Mouse (Mus musculus) hindbrain, embryonic 15.5 days (tissue): ENCODE results near the gene Tunar. TPM values are rescaled to one million over a fixed set of nuclear protein-coding genes. Genes with fewer than 3 reads are reported as not detected.

Experiments
- ATAC-seq: fragments of 200-750 bp; cut with Nextera tagmentation; 2 replicates; pipeline ENCODE4 v1.8.0; 2017; ENCODE audit warnings: low read depth, moderate number of reproducible peaks, moderate TSS enrichment; ENCODE audit not compliant: low FRiP score
- H3K27ac ChIP-seq: fragments of 300-500 bp; sonication (generic); replicated peaks from 2 replicates; pipeline ENCODE4 v1.5.1; 2015; ENCODE audit warnings: mild to moderate bottlenecking, inconsistent platforms
- H3K27me3 ChIP-seq: fragments of 300-500 bp; sonication (generic); 2 replicates; pipeline ENCODE4 v1.6.1; 2015; ENCODE audit warnings: control low read depth, inconsistent platforms
- H3K36me3 ChIP-seq: fragments of 300-500 bp; sonication (generic); 2 replicates; pipeline ENCODE4 v1.6.1; 2015; ENCODE audit warnings: control low read depth, inconsistent platforms
- H3K4me1 ChIP-seq: fragments of 300-500 bp; sonication (generic); replicated peaks from 2 replicates; pipeline ENCODE4 v1.6.1; 2015; ENCODE audit warnings: control low read depth, inconsistent platforms
- H3K4me2 ChIP-seq: fragments of 300-500 bp; sonication (generic); 2 replicates; pipeline ENCODE4 v1.6.1; 2015; ENCODE audit warnings: moderate library complexity, mild to moderate bottlenecking, inconsistent platforms
- H3K4me3 ChIP-seq: fragments of 300-500 bp; sonication (generic); 2 replicates; pipeline ENCODE4 v1.5.1; 2015; ENCODE audit warnings: mild to moderate bottlenecking, inconsistent platforms
- H3K9ac ChIP-seq: fragments of 300-500 bp; sonication (generic); 2 replicates; pipeline ENCODE4 v1.6.1; 2015; ENCODE audit warnings: inconsistent platforms
- H3K9me3 ChIP-seq: fragments of 300-500 bp; sonication (generic); 2 replicates; pipeline ENCODE4 v1.6.1; 2016; ENCODE audit warnings: control low read depth, inconsistent platforms
- WGBS: fragments of 180-500 bp; shearing (Covaris S2); methylation state at CpG from one replicate; pipeline ENCODE4 v1.1.7; 2015; 5-methylcytosine and 5-hydroxymethylcytosine counted together
- polyA plus RNA-seq: library from polyadenylated mRNA; unstranded; fragments of >200 nt; fragmentation: Nextera tagmentation; extraction: Ambion mirVana; gene quantifications from 2 replicates; pipeline ENCODE4 v1.2.1, GENCODE M21; 2015

Tunar gene
- polyA plus RNA-seq: 20.4 and 24.5 TPM in 2 replicates

GRCm38 (mm10) chr12:105333570-105333969 is at the start of gene Tunar:
TSS of gene Tunar (plus strand) at chr12:105333870.
- no peaks in the 10 kb centered on the region for H3K27me3 ChIP-seq
- no peaks in the 10 kb centered on the region for H3K36me3 ChIP-seq
- no peak within 1 kb of the TSS for H3K4me2 ChIP-seq
- WGBS: 93% methylated on average over 2 of the region's 2 CpGs
- no peak within 1 kb of the TSS for H3K27ac ChIP-seq
- no peak for ATAC-seq
- no peak within 1 kb of the TSS for H3K4me3 ChIP-seq
- no peak within 1 kb of the TSS for H3K9ac ChIP-seq
- peaks cover 34% of the 10 kb centered on the region for H3K4me1 ChIP-seq
- no peaks in the 10 kb centered on the region for H3K9me3 ChIP-seq

DNA sequence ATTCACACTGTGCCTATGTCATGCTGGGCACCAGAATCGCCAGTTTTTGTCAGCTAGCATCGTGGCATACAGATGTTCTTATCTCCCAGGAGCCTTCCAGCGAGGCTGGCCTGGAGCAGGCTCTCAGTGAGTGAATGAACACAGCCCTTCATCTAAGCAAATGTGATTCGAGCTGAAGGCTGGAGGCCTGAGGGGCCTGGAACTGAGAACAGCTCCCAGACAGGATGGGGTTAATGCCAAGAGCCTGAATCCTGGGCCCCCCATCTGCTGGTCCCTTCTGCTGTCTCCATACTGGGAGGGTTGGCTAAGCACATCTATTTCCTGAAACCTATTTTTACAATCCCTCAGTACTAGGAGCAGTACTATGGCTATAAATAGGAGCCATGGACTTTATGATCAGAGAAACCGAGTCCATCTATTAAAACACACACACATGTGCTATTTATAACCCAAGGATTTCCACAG is 21.1 kb upstream of the Tunar start:
- no peak overlapping the region for H3K9ac ChIP-seq
- H3K4me2 ChIP-seq: no peak overlapping the region
- H3K4me3 ChIP-seq: no peak overlapping the region

DNA sequence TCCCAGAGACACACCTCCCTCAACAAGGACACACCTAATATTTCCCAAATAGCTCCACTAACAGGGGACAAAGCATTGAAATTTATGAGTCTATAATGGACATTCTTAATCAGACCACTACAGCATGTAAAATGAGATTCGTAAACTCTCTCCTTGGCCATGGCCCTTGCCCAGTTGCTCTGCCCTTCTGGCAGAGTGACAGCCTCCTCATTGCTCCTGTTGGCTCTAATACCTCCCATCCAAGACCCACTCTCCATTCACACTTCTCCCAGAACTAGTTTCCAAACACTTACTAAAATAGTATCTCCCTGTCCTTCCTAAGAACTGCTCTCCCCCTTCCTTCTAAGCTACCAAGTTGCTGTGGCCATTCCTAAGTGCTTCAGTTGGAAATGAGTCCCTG is 19.3 kb upstream of the Tunar start:
- no peak overlapping the region for H3K4me3 ChIP-seq
- 94% methylated on average over 1 of the region's 1 CpGs for WGBS
- no peak overlapping the region for H3K9ac ChIP-seq
- no peaks in the 10 kb centered on the region for H3K36me3 ChIP-seq
- no peak overlapping the region for H3K4me2 ChIP-seq
- 0 out of 2 replicates have a peak, but pooled peaks cover 5% of the 10 kb centered on the region for H3K4me1 ChIP-seq
- no peak for ATAC-seq
- H3K27ac ChIP-seq: no peak overlapping the region
- no peaks in the 10 kb centered on the region for H3K27me3 ChIP-seq
- H3K9me3 ChIP-seq: no peaks in the 10 kb centered on the region

More for the DNA sequence above, 21.1 kb upstream of the Tunar start:
- ATAC-seq: no peak
- Histone ChIP-seq H3K4me1 (0 out of 2 replicates have a peak, but pooled peaks cover 5% of the 10 kb centered on the region), H3K27ac (0 out of 2 replicates have a peak overlapping the region, but pooled peaks have one; percentile 17), H3K9me3 (no peaks in the 10 kb centered on the region), H3K36me3 (no peaks in the 10 kb centered on the region), H3K27me3 (no peaks in the 10 kb centered on the region)
- 59% methylated on average over 5 of the region's 5 CpGs for WGBS

DNA sequence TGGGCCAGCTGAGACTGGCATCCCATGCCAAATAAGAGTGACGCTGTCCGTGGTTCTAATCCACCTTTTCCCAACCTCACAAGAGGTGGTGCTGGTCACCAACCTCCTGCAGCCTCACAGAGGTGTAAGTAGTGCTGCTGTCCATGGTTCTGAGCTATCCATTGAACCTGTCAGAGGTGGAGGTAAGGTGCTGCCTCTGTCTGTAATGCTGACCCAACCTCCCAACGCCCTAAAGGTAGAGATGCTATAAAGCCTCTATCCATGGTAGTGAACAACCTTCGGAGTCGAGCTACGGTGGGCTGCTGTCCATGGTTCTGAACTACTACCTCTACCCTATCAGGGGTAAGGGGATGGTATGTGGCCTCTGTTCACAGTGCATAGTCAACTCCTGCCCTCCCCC is 11.5 kb upstream of the Tunar start:
- Histone ChIP-seq H3K4me2 (no peak overlapping the region), H3K27me3 (no peaks in the 10 kb centered on the region), H3K27ac (no peak overlapping the region), H3K36me3 (no peaks in the 10 kb centered on the region), H3K4me3 (no peak overlapping the region), H3K9me3 (no peaks in the 10 kb centered on the region), H3K4me1 (no peaks in the 10 kb centered on the region), H3K9ac (no peak overlapping the region)
- no peak for ATAC-seq
- WGBS: 27% methylated on average over 6 of the region's 6 CpGs

DNA sequence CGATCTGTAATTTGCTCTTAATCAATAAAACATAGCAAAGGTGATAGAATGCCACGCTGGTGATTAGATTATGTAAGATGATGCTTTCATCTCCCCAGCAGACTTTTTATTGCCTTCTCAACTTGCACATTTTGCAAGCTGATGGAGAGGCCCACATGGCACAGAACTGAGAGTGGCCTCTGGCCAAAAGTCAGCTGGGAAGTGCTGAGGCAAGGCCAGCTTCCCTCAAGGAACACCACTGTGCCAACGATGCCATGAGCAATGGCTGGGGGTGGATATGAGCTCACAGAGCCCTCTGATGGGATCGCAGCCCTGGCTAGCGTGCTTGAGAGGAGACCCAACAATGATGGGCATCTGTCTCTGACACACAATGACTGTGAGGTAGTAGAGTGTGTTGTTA is 6.6 kb upstream of the Tunar start:
- Histone ChIP-seq H3K27me3 (no peaks in the 10 kb centered on the region), H3K4me2 (no peak overlapping the region), H3K9me3 (no peaks in the 10 kb centered on the region), H3K9ac (no peak overlapping the region), H3K36me3 (no peaks in the 10 kb centered on the region), H3K4me3 (no peak overlapping the region), H3K27ac (no peak overlapping the region), H3K4me1 (peaks cover 13% of the 10 kb centered on the region; the same call in 1 of the 2 replicates)
- 73% methylated on average over 5 of the region's 5 CpGs for WGBS
- no peak for ATAC-seq

- H3K9ac ChIP-seq: no peak overlapping the region
- H3K9me3 ChIP-seq: no peaks in the 10 kb centered on the region
- H3K27ac ChIP-seq: no peak overlapping the region
- no peaks in the 10 kb centered on the region for H3K36me3 ChIP-seq
- 66% methylated on average over 11 of the region's 11 CpGs for WGBS
- H3K27me3 ChIP-seq: no peaks in the 10 kb centered on the region
- ATAC-seq: no peak
- no peak overlapping the region for H3K4me2 ChIP-seq
- H3K4me3 ChIP-seq: no peak overlapping the region
- peaks cover 13% of the 10 kb centered on the region; the same call in 1 of the 2 replicates for H3K4me1 ChIP-seq
Observed at GRCm38 (mm10) chr12:105328396-105328795, 5.3 kb upstream of the Tunar start.

DNA sequence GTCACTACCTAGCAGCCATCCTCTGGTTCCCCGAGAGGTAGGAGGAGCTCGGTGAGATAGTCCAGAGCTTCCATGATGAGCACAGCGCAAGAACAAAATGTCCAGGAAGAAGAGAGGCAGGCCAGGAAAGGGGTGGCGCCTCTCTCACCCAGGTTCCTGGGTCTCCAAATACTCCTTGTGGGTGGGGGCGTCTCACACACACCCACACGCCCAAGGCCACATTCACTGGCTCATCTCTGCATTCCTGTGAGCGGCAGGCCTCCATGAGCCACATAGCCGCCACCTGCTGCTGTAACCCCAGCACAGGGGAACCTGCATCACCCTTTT is 2.4 kb downstream of the Tunar start:
- ATAC-seq: no peak
- Histone ChIP-seq H3K36me3 (no peaks in the 10 kb centered on the region), H3K4me1 (peaks cover 44% of the 10 kb centered on the region), H3K9me3 (no peaks in the 10 kb centered on the region), H3K4me2 (peak overlapping the region; percentile 81), H3K4me3 (peak overlapping the region; percentile 65), H3K27ac (peak overlapping the region; percentile 84), H3K27me3 (no peaks in the 10 kb centered on the region), H3K9ac (peak overlapping the region; percentile 61)
- 7% methylated on average over 8 of the region's 8 CpGs for WGBS

GRCm38 (mm10) chr12:105336421-105337289 is 3.0 kb downstream of the Tunar start:
- H3K4me1 ChIP-seq: peaks cover 43% of the 10 kb centered on the region
- H3K9me3 ChIP-seq: no peaks in the 10 kb centered on the region
- WGBS: 0% methylated on average over 75 of the region's 77 CpGs
- peak overlapping the region; percentile 65 for H3K4me3 ChIP-seq
- ATAC-seq: peak; percentile 94
- no peaks in the 10 kb centered on the region for H3K27me3 ChIP-seq
- no peaks in the 10 kb centered on the region for H3K36me3 ChIP-seq
- H3K9ac ChIP-seq: peak overlapping the region; percentile 61
- peak overlapping the region; percentile 81 for H3K4me2 ChIP-seq
- H3K27ac ChIP-seq: peak overlapping the region; percentile 84

GRCm38 (mm10) chr12:105337290-105338005 is 3.8 kb downstream of the Tunar start:
- Histone ChIP-seq H3K9me3 (no peaks in the 10 kb centered on the region), H3K4me3 (peak overlapping the region; percentile 65), H3K4me2 (peak overlapping the region; percentile 81), H3K4me1 (peaks cover 46% of the 10 kb centered on the region), H3K27me3 (no peaks in the 10 kb centered on the region), H3K9ac (peak overlapping the region; percentile 61), H3K27ac (peak overlapping the region; percentile 84), H3K36me3 (no peaks in the 10 kb centered on the region)
- 4% methylated on average over 30 of the region's 31 CpGs for WGBS
- peak; percentile 14; the same call in 1 of the 2 replicates for ATAC-seq

- WGBS: 77% methylated on average over 11 of the region's 11 CpGs
Observed at GRCm38 (mm10) chr12:105338256-105338977, 4.7 kb downstream of the Tunar start.

GRCm38 (mm10) chr12:105341523-105341922 is 7.9 kb downstream of the Tunar start:
- 61% methylated on average over 9 of the region's 9 CpGs for WGBS
- no peak for ATAC-seq
- Histone ChIP-seq H3K9me3 (no peaks in the 10 kb centered on the region), H3K4me1 (peaks cover 43% of the 10 kb centered on the region), H3K27me3 (no peaks in the 10 kb centered on the region), H3K4me2 (no peak overlapping the region), H3K9ac (no peak overlapping the region), H3K36me3 (no peaks in the 10 kb centered on the region), H3K4me3 (no peak overlapping the region), H3K27ac (no peak overlapping the region)

More at GRCm38 (mm10) chr12:105338256-105338977, 4.7 kb downstream of the Tunar start:
- H3K9ac ChIP-seq: peak overlapping the region; percentile 61; the same call in 1 of the 2 replicates
- H3K27ac ChIP-seq: no peak overlapping the region
- H3K4me1 ChIP-seq: peaks cover 55% of the 10 kb centered on the region
- no peak for ATAC-seq
- H3K27me3 ChIP-seq: no peaks in the 10 kb centered on the region
- peak overlapping the region; percentile 81 for H3K4me2 ChIP-seq
- H3K9me3 ChIP-seq: no peaks in the 10 kb centered on the region
- H3K36me3 ChIP-seq: no peaks in the 10 kb centered on the region
- peak overlapping the region; percentile 65 for H3K4me3 ChIP-seq
